Mouse (Mus musculus): ENCODE measurements around the gene Itga3. TPM values are rescaled to one million over a fixed set of nuclear protein-coding genes. Genes with fewer than 3 reads are reported as not detected.
A peak's percentile ranks its signal among the peaks of the same experiment; 100 is the strongest.
"Not testable (repeated sequence)": the region's sequence is repeated elsewhere in the genome, so short reads cannot be mapped to it uniquely, and the experiment has no call there.

Itga3 gene
- polyA plus RNA-seq, 1 experiment: 86.4 TPM

GRCm38 (mm10) chr11:95015484-95015883 is 61.1 kb downstream of the Itga3 start:
- Histone ChIP-seq H3K27me3 (ENCODE audit: control insufficient read depth, insufficient read depth, low read length, poor library complexity, severe bottlenecking) (peaks cover under 1% of the 10 kb centered on the region), H3K9me3 (replicated peaks; ENCODE audit: control insufficient read depth, insufficient read depth, low read length, poor library complexity, severe bottlenecking) (no peaks in the 10 kb centered on the region), H3K4me3 (ENCODE audit: low read depth, low read length) (no peak overlapping the region), H3K27ac (ENCODE audit: insufficient read depth, low read length) (no peak overlapping the region), H3K36me3 (ENCODE audit: control insufficient read depth, insufficient read depth, low read length, poor library complexity, severe bottlenecking) (no peaks in the 10 kb centered on the region), H3K9ac (ENCODE audit: low read depth, poor library complexity, severe bottlenecking) (no peak overlapping the region), H3K4me1 (ENCODE audit: control insufficient read depth, insufficient read depth, low read length) (no peaks in the 10 kb centered on the region)
- TF ChIP-seq CTCF (IDR thresholded peaks at IDR 0.05; ENCODE audit: low read depth, low read length) (no peak), POLR2A (IDR thresholded peaks at IDR 0.05; ENCODE audit: insufficient read depth, low read length) (no peak), EP300 (IDR thresholded peaks at IDR 0.05; ENCODE audit: insufficient read depth, low read depth, low read length) (no peak)

GRCm38 (mm10) chr11:95012487-95012886 is 64.1 kb downstream of the Itga3 start:
- H3K36me3 ChIP-seq (ENCODE audit: control insufficient read depth, insufficient read depth, low read length, poor library complexity, severe bottlenecking): no peaks in the 10 kb centered on the region
- no peaks in the 10 kb centered on the region for H3K4me1 ChIP-seq (ENCODE audit: control insufficient read depth, insufficient read depth, low read length)
- TF ChIP-seq POLR2A (IDR thresholded peaks at IDR 0.05; ENCODE audit: insufficient read depth, low read length): no peak
- no peak overlapping the region for H3K9ac ChIP-seq (ENCODE audit: low read depth, poor library complexity, severe bottlenecking)
- H3K4me3 ChIP-seq (ENCODE audit: low read depth, low read length): no peak overlapping the region
- no peak overlapping the region for H3K27ac ChIP-seq (ENCODE audit: insufficient read depth, low read length)
- no peaks in the 10 kb centered on the region for H3K9me3 ChIP-seq (replicated peaks; ENCODE audit: control insufficient read depth, insufficient read depth, low read length, poor library complexity, severe bottlenecking)
- peaks cover 5% of the 10 kb centered on the region for H3K27me3 ChIP-seq (ENCODE audit: control insufficient read depth, insufficient read depth, low read length, poor library complexity, severe bottlenecking)

- Histone ChIP-seq H3K27me3 (ENCODE audit: control insufficient read depth, insufficient read depth, low read length, poor library complexity, severe bottlenecking) (peaks cover 5% of the 10 kb centered on the region), H3K9me3 (replicated peaks; ENCODE audit: control insufficient read depth, insufficient read depth, low read length, poor library complexity, severe bottlenecking) (no peaks in the 10 kb centered on the region), H3K9ac (ENCODE audit: low read depth, poor library complexity, severe bottlenecking) (no peak overlapping the region), H3K4me3 (ENCODE audit: low read depth, low read length) (no peak overlapping the region), H3K4me1 (ENCODE audit: control insufficient read depth, insufficient read depth, low read length) (no peaks in the 10 kb centered on the region), H3K36me3 (ENCODE audit: control insufficient read depth, insufficient read depth, low read length, poor library complexity, severe bottlenecking) (no peaks in the 10 kb centered on the region), H3K27ac (ENCODE audit: insufficient read depth, low read length) (no peak overlapping the region)
- no peak for TF ChIP-seq CTCF (IDR thresholded peaks at IDR 0.05; ENCODE audit: low read depth, low read length)
- no peak for TF ChIP-seq POLR2A (IDR thresholded peaks at IDR 0.05; ENCODE audit: insufficient read depth, low read length)
- no peak for TF ChIP-seq EP300 (IDR thresholded peaks at IDR 0.05; ENCODE audit: insufficient read depth, low read depth, low read length)
These were observed 64.5 kb downstream of the Itga3 start for GRCm38 (mm10) chr11:95012075-95012474.

GRCm38 (mm10) chr11:95011416-95011815 is 65.2 kb downstream of the Itga3 start:
- Histone ChIP-seq H3K36me3 (ENCODE audit: control insufficient read depth, insufficient read depth, low read length, poor library complexity, severe bottlenecking) (no peaks in the 10 kb centered on the region), H3K9me3 (replicated peaks; ENCODE audit: control insufficient read depth, insufficient read depth, low read length, poor library complexity, severe bottlenecking) (no peaks in the 10 kb centered on the region), H3K4me1 (ENCODE audit: control insufficient read depth, insufficient read depth, low read length) (no peaks in the 10 kb centered on the region), H3K9ac (ENCODE audit: low read depth, poor library complexity, severe bottlenecking) (no peak overlapping the region), H3K4me3 (ENCODE audit: low read depth, low read length) (no peak overlapping the region), H3K27ac (ENCODE audit: insufficient read depth, low read length) (no peak overlapping the region), H3K27me3 (ENCODE audit: control insufficient read depth, insufficient read depth, low read length, poor library complexity, severe bottlenecking) (peaks cover 5% of the 10 kb centered on the region)
- TF ChIP-seq CTCF (IDR thresholded peaks at IDR 0.05; ENCODE audit: low read depth, low read length): no peak
- no peak for TF ChIP-seq EP300 (IDR thresholded peaks at IDR 0.05; ENCODE audit: insufficient read depth, low read depth, low read length)
- TF ChIP-seq POLR2A (IDR thresholded peaks at IDR 0.05; ENCODE audit: insufficient read depth, low read length): no peak

- H3K36me3 ChIP-seq (ENCODE audit: control insufficient read depth, insufficient read depth, low read length, poor library complexity, severe bottlenecking); H3K9me3 ChIP-seq (replicated peaks; ENCODE audit: control insufficient read depth, insufficient read depth, low read length, poor library complexity, severe bottlenecking); H3K4me3 ChIP-seq (ENCODE audit: low read depth, low read length); H3K27me3 ChIP-seq (ENCODE audit: control insufficient read depth, insufficient read depth, low read length, poor library complexity, severe bottlenecking); H3K27ac ChIP-seq (ENCODE audit: insufficient read depth, low read length); H3K4me1 ChIP-seq (ENCODE audit: control insufficient read depth, insufficient read depth, low read length); H3K9ac ChIP-seq (ENCODE audit: low read depth, poor library complexity, severe bottlenecking): not testable (repeated sequence)
These were observed 65.7 kb downstream of the Itga3 start for GRCm38 (mm10) chr11:95010841-95011403.

- Histone ChIP-seq H3K4me1 (ENCODE audit: control insufficient read depth, insufficient read depth, low read length) (no peaks in the 10 kb centered on the region), H3K9ac (ENCODE audit: low read depth, poor library complexity, severe bottlenecking) (peak overlapping the region; percentile 70), H3K9me3 (replicated peaks; ENCODE audit: control insufficient read depth, insufficient read depth, low read length, poor library complexity, severe bottlenecking) (no peaks in the 10 kb centered on the region), H3K27ac (ENCODE audit: insufficient read depth, low read length) (no peak overlapping the region), H3K4me3 (ENCODE audit: low read depth, low read length) (peak overlapping the region; percentile 73), H3K27me3 (ENCODE audit: control insufficient read depth, insufficient read depth, low read length, poor library complexity, severe bottlenecking) (peaks cover 5% of the 10 kb centered on the region), H3K36me3 (ENCODE audit: control insufficient read depth, insufficient read depth, low read length, poor library complexity, severe bottlenecking) (no peaks in the 10 kb centered on the region)
- TF ChIP-seq EP300 (IDR thresholded peaks at IDR 0.05; ENCODE audit: insufficient read depth, low read depth, low read length): no peak
- TF ChIP-seq CTCF (IDR thresholded peaks at IDR 0.05; ENCODE audit: low read depth, low read length): no peak
- TF ChIP-seq POLR2A (IDR thresholded peaks at IDR 0.05; ENCODE audit: insufficient read depth, low read length): no peak
These were observed 66.4 kb downstream of the Itga3 start for GRCm38 (mm10) chr11:95010141-95010739.
